Mouse (Mus musculus) T-helper 17 cell (primary cell): ENCODE measurements around the gene Lif.

Experiments
- in situ Hi-C, 2 experiments: fragments of 300-600 bp; cut with MboI, MseI; formaldehyde crosslinking; loops; 1 replicate in 1 of 2; 2 replicates in 1 of 2; pipeline ENCODE4 v1.15.1; 2025; ENCODE audit warnings: high pct_unique_total_duplicates in 2 of 2

Lif gene

GRCm38 (mm10) chr11:4260463-4261187 lies 3.3 kb downstream of the Lif start:
- in situ Hi-C loops = no loop called here

GRCm38 (mm10) chr11:4261188-4261494 lies 3.8 kb downstream of the Lif start:
- in situ Hi-C loops = no loop called here

- in situ Hi-C loops = no loop called here
These were observed 4.6 kb downstream of the Lif start for GRCm38 (mm10) chr11:4261969-4262368.

GRCm38 (mm10) chr11:4262847-4263246 lies 5.5 kb downstream of the Lif start:
- in situ Hi-C loops = no loop called here

GRCm38 (mm10) chr11:4263296-4263695 lies 5.9 kb downstream of the Lif start:
- in situ Hi-C loops = no loop called here

GRCm38 (mm10) chr11:4264066-4264465 lies 6.7 kb downstream of the Lif start:
- in situ Hi-C loops = no loop called here

GRCm38 (mm10) chr11:4266271-4267201 lies 9.2 kb downstream of the Lif start:
- in situ Hi-C loops = loop anchor here in 1 of 2 experiments (5.0 kb wide), 1 partner anchor 51 kb away; no protein-coding TSS in a partner anchor

- in situ Hi-C loops = loop anchor here in 1 of 2 experiments (5.0 kb wide), 1 partner anchor 50 kb away; no protein-coding TSS in a partner anchor
These were observed 9.8 kb downstream of the Lif start for GRCm38 (mm10) chr11:4267202-4267578.

- in situ Hi-C loops = loop anchor here in 1 of 2 experiments (5.0 kb wide), 1 partner anchor 49 kb away; no protein-coding TSS in a partner anchor
These were observed 11.1 kb downstream of the Lif start for GRCm38 (mm10) chr11:4268500-4268899.

- in situ Hi-C loops = no loop called here
These were observed 13.5 kb downstream of the Lif start for GRCm38 (mm10) chr11:4270744-4271459.

GRCm38 (mm10) chr11:4271544-4271943 lies 14.2 kb downstream of the Lif start:
- in situ Hi-C loops = no loop called here

- in situ Hi-C loops = loop anchor here in 1 of 2 experiments (5.0 kb wide), 1 partner anchor 56 kb away; no protein-coding TSS in a partner anchor
These were observed 19.1 kb downstream of the Lif start for GRCm38 (mm10) chr11:4276411-4276861.

GRCm38 (mm10) chr11:4279909-4280308 lies 22.6 kb downstream of the Lif start:
- in situ Hi-C loops = loop anchor here in 1 of 2 experiments (5.0 kb wide), 1 partner anchor 52 kb away; no protein-coding TSS in a partner anchor

GRCm38 (mm10) chr11:4281852-4282251 lies 24.5 kb downstream of the Lif start:
- in situ Hi-C loops = no loop called here

GRCm38 (mm10) chr11:4283627-4284026 lies 26.3 kb downstream of the Lif start:
- in situ Hi-C loops = no loop called here

- in situ Hi-C loops = no loop called here
These were observed 31.9 kb downstream of the Lif start for GRCm38 (mm10) chr11:4289280-4289679.

GRCm38 (mm10) chr11:4291639-4292038 lies 34.3 kb downstream of the Lif start:
- in situ Hi-C loops = no loop called here

- in situ Hi-C loops = no loop called here
These were observed 35.0 kb downstream of the Lif start for GRCm38 (mm10) chr11:4292224-4292887.

GRCm38 (mm10) chr11:4292888-4293247 lies 35.5 kb downstream of the Lif start:
- in situ Hi-C loops = no loop called here

GRCm38 (mm10) chr11:4293481-4293880 lies 36.1 kb downstream of the Lif start:
- in situ Hi-C loops = no loop called here

- in situ Hi-C loops = no loop called here
These were observed 36.7 kb downstream of the Lif start for GRCm38 (mm10) chr11:4294047-4294446.
